Mouse (Mus musculus): ENCODE results near the gene Ppp1r35. TPM values are rescaled to one million over a fixed set of nuclear protein-coding genes. Genes with fewer than 3 reads are reported as not detected.

The Ppp1r35 gene
- polyA plus RNA-seq (2015; fragmentation: Nextera tagmentation; extraction: Ambion mirVana) = 28.4 and 30.6 TPM in 2 replicates

GRCm38 (mm10) chr5:137778635-137779034 is at the start of gene Ppp1r35:
Gene Ppp1r35 (plus strand): TSS chr5:137778849.
- peak within 1 kb of the TSS; percentile 99 for H3K4me3 ChIP-seq
- no peaks in the 10 kb centered on the region for H3K27me3 ChIP-seq
- peak within 1 kb of the TSS; percentile 96 for H3K4me2 ChIP-seq
- WGBS = under 1% methylated on average over 31 of the region's 31 CpGs
- H3K27ac ChIP-seq = peak within 1 kb of the TSS; percentile 90
- no peaks in the 10 kb centered on the region for H3K9me3 ChIP-seq
- peaks cover 37% of the 10 kb centered on the region for H3K36me3 ChIP-seq
- peak within 1 kb of the TSS; percentile 97 for H3K9ac ChIP-seq
- peak; percentile 88 for ATAC-seq (ENCODE audit: insufficient number of reproducible peaks, insufficient read depth, low FRiP score, low TSS enrichment, low read depth)
- H3K4me1 ChIP-seq = peaks cover 39% of the 10 kb centered on the region

DNA sequence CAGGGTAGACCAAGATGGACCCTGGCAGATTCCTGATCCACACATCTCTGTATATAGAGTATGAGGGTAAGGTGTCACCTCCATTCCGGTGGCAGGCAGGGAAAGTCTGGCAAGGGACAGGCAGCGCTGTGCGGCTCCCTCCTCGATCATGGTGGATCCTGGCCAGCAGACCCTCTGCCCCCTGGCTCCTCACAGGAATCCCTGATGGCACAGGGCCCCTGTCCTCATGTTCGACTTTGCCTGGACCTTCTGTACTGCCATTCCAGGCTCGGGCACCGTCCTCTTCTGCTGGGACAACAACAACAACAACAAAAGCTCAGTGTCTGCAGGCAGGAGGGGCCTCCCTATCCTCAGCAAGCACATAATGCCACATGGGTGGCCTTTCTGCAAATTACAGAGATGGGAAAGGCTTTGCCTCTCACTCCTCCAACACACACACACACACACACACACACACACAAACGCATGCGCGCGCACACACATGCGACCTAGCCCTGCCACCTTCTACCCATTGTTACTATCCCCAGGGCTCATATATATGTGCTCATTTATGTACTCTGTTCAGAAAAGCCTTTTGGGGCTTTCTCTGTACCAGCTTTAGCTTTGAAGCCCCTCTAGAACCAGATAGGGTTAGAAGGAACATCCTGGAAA is 44.9 kb upstream of the Ppp1r35 start:
- ATAC-seq (ENCODE audit: insufficient number of reproducible peaks, insufficient read depth, low FRiP score, low TSS enrichment, low read depth) = no peak
- no peaks in the 10 kb centered on the region for H3K27me3 ChIP-seq
- H3K36me3 ChIP-seq = peaks cover 78% of the 10 kb centered on the region
- H3K4me1 ChIP-seq = peaks cover 32% of the 10 kb centered on the region
- H3K4me3 ChIP-seq = no peak overlapping the region
- no peaks in the 10 kb centered on the region for H3K9me3 ChIP-seq
- no peak overlapping the region for H3K27ac ChIP-seq
- no peak overlapping the region; the same call in 1 of the 2 replicates for H3K9ac ChIP-seq
- H3K4me2 ChIP-seq = no peak overlapping the region; the same call in 1 of the 2 replicates
- WGBS = 86% methylated on average over 12 of the region's 12 CpGs

GRCm38 (mm10) chr5:137734289-137735061 is 44.2 kb upstream of the Ppp1r35 start:
- Histone ChIP-seq H3K27me3 (no peaks in the 10 kb centered on the region), H3K4me1 (peaks cover 40% of the 10 kb centered on the region), H3K36me3 (peaks cover 75% of the 10 kb centered on the region), H3K27ac (0 out of 2 replicates have a peak overlapping the region, but pooled peaks have one; percentile 4), H3K4me2 (no peak overlapping the region; the same call in 1 of the 2 replicates), H3K4me3 (no peak overlapping the region), H3K9ac (peak overlapping the region; percentile 51; the same call in 1 of the 2 replicates), H3K9me3 (no peaks in the 10 kb centered on the region)
- ATAC-seq (ENCODE audit: insufficient number of reproducible peaks, insufficient read depth, low FRiP score, low TSS enrichment, low read depth) = peak; percentile 52; the same call in 1 of the 2 replicates
- WGBS = 67% methylated on average over 6 of the region's 6 CpGs

DNA sequence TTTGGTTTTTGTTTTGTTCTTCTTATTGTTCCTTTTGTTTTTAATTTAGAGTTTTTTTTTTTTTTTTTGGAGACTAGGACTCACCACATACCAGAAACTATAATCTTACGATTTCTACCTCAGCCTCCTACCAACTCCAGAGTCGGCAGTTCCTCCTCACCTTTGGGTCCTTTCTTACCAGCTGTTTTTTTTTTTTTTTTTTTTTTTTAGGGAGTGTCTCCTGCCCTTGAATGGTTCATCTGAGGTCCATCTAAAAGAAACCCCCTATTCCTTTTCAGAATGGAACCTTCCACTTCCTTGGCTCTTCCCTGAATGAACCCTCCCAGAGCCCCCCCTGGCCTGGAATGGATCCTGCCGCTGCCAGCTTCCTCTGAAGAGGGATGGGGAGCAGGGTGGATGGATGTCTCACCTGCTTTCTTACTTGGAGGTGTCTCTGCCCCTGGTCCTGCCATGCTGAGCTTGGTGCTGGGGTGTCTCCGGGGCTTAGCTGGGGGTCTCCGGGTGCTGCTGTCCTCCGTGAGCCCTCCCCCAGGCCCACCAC is 41.2 kb upstream of the Ppp1r35 start:
- peaks cover 52% of the 10 kb centered on the region for H3K4me1 ChIP-seq
- no peaks in the 10 kb centered on the region for H3K9me3 ChIP-seq
- WGBS = 80% methylated on average over 6 of the region's 6 CpGs
- H3K27me3 ChIP-seq = no peaks in the 10 kb centered on the region
- H3K27ac ChIP-seq = no peak overlapping the region
- no peak overlapping the region for H3K4me2 ChIP-seq
- peaks cover 56% of the 10 kb centered on the region for H3K36me3 ChIP-seq
- no peak overlapping the region for H3K9ac ChIP-seq
- no peak overlapping the region for H3K4me3 ChIP-seq
- ATAC-seq (ENCODE audit: insufficient number of reproducible peaks, insufficient read depth, low FRiP score, low TSS enrichment, low read depth) = no peak

GRCm38 (mm10) chr5:137738516-137738915 is 40.1 kb upstream of the Ppp1r35 start:
- Histone ChIP-seq H3K27ac (no peak overlapping the region), H3K9ac (peak overlapping the region; percentile 32; the same call in 1 of the 2 replicates), H3K4me3 (0 out of 2 replicates have a peak overlapping the region, but pooled peaks have one; percentile 66), H3K4me2 (0 out of 2 replicates have a peak overlapping the region, but pooled peaks have one; percentile 92), H3K27me3 (no peaks in the 10 kb centered on the region), H3K4me1 (peaks cover 52% of the 10 kb centered on the region), H3K36me3 (peaks cover 47% of the 10 kb centered on the region), H3K9me3 (no peaks in the 10 kb centered on the region)
- ATAC-seq (ENCODE audit: insufficient number of reproducible peaks, insufficient read depth, low FRiP score, low TSS enrichment, low read depth) = no peak
- WGBS = 44% methylated on average over 5 of the region's 5 CpGs

DNA sequence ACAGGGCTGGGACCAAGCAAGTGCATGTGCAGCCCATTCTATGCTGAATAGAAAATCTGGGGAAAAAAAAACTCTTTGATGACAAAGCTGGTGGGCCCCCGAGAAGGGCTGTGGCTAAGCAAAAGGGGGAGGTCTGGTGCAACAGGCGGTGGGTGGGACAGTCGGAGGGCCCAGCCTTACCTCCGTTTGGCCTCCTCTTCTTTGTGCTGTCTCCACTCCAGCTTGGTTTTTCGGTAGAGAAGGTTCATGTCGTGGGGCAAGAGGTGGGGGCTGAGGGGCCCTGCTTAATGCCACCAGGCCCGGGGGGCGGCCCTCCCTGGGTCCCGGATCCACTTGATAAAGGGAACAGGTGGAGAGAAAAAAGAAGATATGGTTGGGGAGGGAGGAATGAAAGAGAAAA is 39.2 kb upstream of the Ppp1r35 start:
- Histone ChIP-seq H3K4me3 (peak overlapping the region; percentile 66), H3K36me3 (peaks cover 37% of the 10 kb centered on the region), H3K9ac (peak overlapping the region; percentile 80), H3K9me3 (no peaks in the 10 kb centered on the region), H3K4me1 (peaks cover 44% of the 10 kb centered on the region), H3K27ac (peak overlapping the region; percentile 68), H3K4me2 (peak overlapping the region; percentile 92), H3K27me3 (no peaks in the 10 kb centered on the region)
- WGBS = 56% methylated on average over 9 of the region's 9 CpGs
- no peak for ATAC-seq (ENCODE audit: insufficient number of reproducible peaks, insufficient read depth, low FRiP score, low TSS enrichment, low read depth)

GRCm38 (mm10) chr5:137740506-137740905 is 38.1 kb upstream of the Ppp1r35 start:
- Histone ChIP-seq H3K4me2 (peak overlapping the region; percentile 92), H3K36me3 (peaks cover 27% of the 10 kb centered on the region), H3K9ac (peak overlapping the region; percentile 80), H3K27me3 (no peaks in the 10 kb centered on the region), H3K4me1 (peaks cover 41% of the 10 kb centered on the region), H3K9me3 (no peaks in the 10 kb centered on the region), H3K27ac (peak overlapping the region; percentile 71; the same call in 1 of the 2 replicates), H3K4me3 (peak overlapping the region; percentile 66)
- ATAC-seq (ENCODE audit: insufficient number of reproducible peaks, insufficient read depth, low FRiP score, low TSS enrichment, low read depth) = 0 out of 2 replicates have a peak, but pooled peaks have one; percentile 1
- 4% methylated on average over 11 of the region's 11 CpGs for WGBS

GRCm38 (mm10) chr5:137741023-137741931 is 37.4 kb upstream of the Ppp1r35 start, which contains the start of gene Nyap1:
Gene Nyap1 (minus strand): TSS chr5:137741607.
- Histone ChIP-seq H3K4me1 (peaks cover 42% of the 10 kb centered on the region), H3K9me3 (no peaks in the 10 kb centered on the region), H3K4me3 (peak within 1 kb of the TSS; percentile 66), H3K9ac (peak within 1 kb of the TSS; percentile 80), H3K27me3 (no peaks in the 10 kb centered on the region), H3K4me2 (peak within 1 kb of the TSS; percentile 92), H3K36me3 (peaks cover 19% of the 10 kb centered on the region), H3K27ac (peak within 1 kb of the TSS; percentile 71)
- WGBS = under 1% methylated on average over 71 of the region's 71 CpGs
- ATAC-seq (ENCODE audit: insufficient number of reproducible peaks, insufficient read depth, low FRiP score, low TSS enrichment, low read depth) = peak; percentile 82

DNA sequence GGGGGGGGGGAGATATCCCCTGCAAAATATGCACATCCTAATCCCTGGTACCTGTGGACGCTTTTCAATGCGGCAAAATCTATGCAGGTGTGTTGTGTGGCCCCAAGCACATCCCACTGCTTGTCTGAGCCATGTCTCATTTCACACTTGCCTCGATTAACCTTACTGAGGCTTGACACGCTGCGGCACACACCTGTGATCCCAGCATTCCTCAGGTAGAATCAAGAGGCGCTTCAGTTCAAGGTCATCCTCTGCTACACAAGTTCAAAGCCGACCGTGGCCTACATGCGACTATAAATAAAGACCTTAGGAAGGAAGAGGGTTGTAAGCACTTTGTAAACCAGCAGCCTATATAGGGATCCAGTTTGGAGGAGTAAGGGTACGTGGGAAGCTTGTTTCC is 36.6 kb upstream of the Ppp1r35 start:
- Histone ChIP-seq H3K36me3 (peaks cover 11% of the 10 kb centered on the region), H3K9me3 (no peaks in the 10 kb centered on the region), H3K4me1 (peaks cover 42% of the 10 kb centered on the region), H3K27me3 (no peaks in the 10 kb centered on the region), H3K9ac (no peak overlapping the region; the same call in 1 of the 2 replicates), H3K4me2 (peak overlapping the region; percentile 92), H3K27ac (no peak overlapping the region), H3K4me3 (peak overlapping the region; percentile 66)
- no peak for ATAC-seq (ENCODE audit: insufficient number of reproducible peaks, insufficient read depth, low FRiP score, low TSS enrichment, low read depth)
- WGBS = 47% methylated on average over 10 of the region's 10 CpGs

GRCm38 (mm10) chr5:137742836-137743235 is 35.8 kb upstream of the Ppp1r35 start:
- H3K36me3 ChIP-seq = peaks cover 7% of the 10 kb centered on the region; the same call in 1 of the 2 replicates
- no peak overlapping the region for H3K9ac ChIP-seq
- no peaks in the 10 kb centered on the region for H3K9me3 ChIP-seq
- no peak overlapping the region for H3K4me2 ChIP-seq
- peaks cover 45% of the 10 kb centered on the region for H3K4me1 ChIP-seq
- no peaks in the 10 kb centered on the region for H3K27me3 ChIP-seq
- no peak for ATAC-seq (ENCODE audit: insufficient number of reproducible peaks, insufficient read depth, low FRiP score, low TSS enrichment, low read depth)
- 95% methylated on average over 6 of the region's 6 CpGs for WGBS
- no peak overlapping the region for H3K27ac ChIP-seq
- no peak overlapping the region for H3K4me3 ChIP-seq
